Mouse (Mus musculus) testis, adult 2 months (tissue): Measurements from ENCODE around the gene Gfod1.

Source experiments
- CTCF ChIP-seq: fragments of 200-500 bp; IDR thresholded peaks from 2 replicates; pipeline ENCODE4 v1.5.1; 2012; ENCODE audit warnings: low read depth, mild to moderate bottlenecking, inconsistent platforms, low read length, moderate library complexity; ENCODE audit not compliant: control insufficient read depth, insufficient read depth, insufficient replicate concordance
- POLR2A ChIP-seq: fragments of 200-500 bp; IDR thresholded peaks from 2 replicates; pipeline ENCODE4 v1.6.1; 2012; ENCODE audit warnings: low read depth, mild to moderate bottlenecking, inconsistent platforms, low read length, moderate library complexity; ENCODE audit not compliant: control insufficient read depth

DNA sequence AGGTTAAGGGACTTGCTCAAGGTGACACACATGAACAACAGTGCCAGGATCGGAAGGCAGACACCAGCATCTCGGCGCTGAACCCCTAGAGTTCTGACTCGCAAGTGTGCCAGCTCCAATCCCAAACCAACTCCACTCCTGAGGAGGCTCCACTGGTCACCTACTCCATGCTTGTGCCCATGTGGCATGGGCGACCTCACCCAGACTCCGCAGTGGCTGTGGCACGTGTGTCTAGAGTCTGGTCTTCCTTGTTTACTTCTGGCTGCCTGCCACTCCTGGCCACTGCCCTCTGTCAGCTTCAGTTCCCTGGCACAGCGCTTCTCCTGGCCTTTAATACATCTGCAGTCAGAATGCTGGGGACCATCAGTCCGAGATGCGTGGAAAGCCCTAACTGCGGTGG lies 728 bp upstream of the Gfod1 start:
- TF ChIP-seq POLR2A (no peak), CTCF (no peak)
